Mouse (Mus musculus): ENCODE measurements at regions not wholly inside any gene's neighbourhood (a gene's known extent, or its start where the extent isn't known, plus 50 kb on each side); places are given as distances from the start of the nearest gene placed in this dataset.

GRCm38 (mm10) chr3:70308061-70308461 is 300.6 kb downstream of the Otol1 start:
- Histone ChIP-seq H3K4me2 (no peak overlapping the region), H3K9me3 (replicated peaks) (no peaks in the 10 kb centered on the region), H3K4me1 (replicated peaks) (no peaks in the 10 kb centered on the region), H3K27me3 (no peaks in the 10 kb centered on the region), H3K9ac (no peak overlapping the region), H3K36me3 (no peaks in the 10 kb centered on the region), H3K27ac (no peak overlapping the region), H3K4me3 (no peak overlapping the region)
- no peak for ATAC-seq (replicated peaks; ENCODE audit: insufficient number of reproducible peaks, insufficient read depth, low FRiP score, low read depth)
- WGBS: 68% methylated on average over 3 of the region's 3 CpGs

- Histone ChIP-seq H3K27ac (no peak overlapping the region), H3K9ac (no peak overlapping the region), H3K36me3 (no peaks in the 10 kb centered on the region), H3K4me1 (replicated peaks) (no peaks in the 10 kb centered on the region), H3K4me2 (no peak overlapping the region), H3K9me3 (replicated peaks) (no peaks in the 10 kb centered on the region), H3K4me3 (no peak overlapping the region), H3K27me3 (no peaks in the 10 kb centered on the region)
- no peak for ATAC-seq (replicated peaks; ENCODE audit: insufficient number of reproducible peaks, insufficient read depth, low FRiP score, low read depth)
- WGBS: 70% methylated on average over 4 of the region's 4 CpGs
Observed at GRCm38 (mm10) chr3:70309304-70309703, 301.9 kb downstream of the Otol1 start.

GRCm38 (mm10) chr3:70311055-70311454 is 303.6 kb downstream of the Otol1 start:
- Histone ChIP-seq H3K27me3 (no peaks in the 10 kb centered on the region), H3K36me3 (no peaks in the 10 kb centered on the region), H3K9ac (no peak overlapping the region), H3K4me3 (no peak overlapping the region), H3K9me3 (replicated peaks) (no peaks in the 10 kb centered on the region), H3K4me1 (replicated peaks) (no peaks in the 10 kb centered on the region), H3K4me2 (no peak overlapping the region), H3K27ac (no peak overlapping the region)
- ATAC-seq (replicated peaks; ENCODE audit: insufficient number of reproducible peaks, insufficient read depth, low FRiP score, low read depth): no peak

DNA sequence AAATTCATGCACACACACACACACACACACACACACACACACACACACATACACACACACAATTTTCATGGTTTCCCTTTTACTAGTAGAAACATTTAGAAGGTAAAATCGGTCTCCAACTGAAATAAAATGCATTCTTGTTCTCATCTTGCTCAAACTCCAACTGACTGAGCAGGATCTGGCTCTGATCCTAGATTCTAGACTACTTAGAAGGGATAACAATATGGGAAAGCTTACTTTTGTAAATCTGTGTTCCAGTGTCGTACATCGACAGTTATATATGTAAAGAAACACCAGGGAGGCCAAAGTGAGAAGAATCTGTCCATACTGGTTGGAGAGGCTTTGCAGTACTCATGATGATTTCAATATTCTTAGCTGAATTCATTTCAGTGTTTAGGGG is 304.6 kb downstream of the Otol1 start:
- Histone ChIP-seq H3K9me3 (replicated peaks) (no peaks in the 10 kb centered on the region), H3K4me1 (replicated peaks) (no peaks in the 10 kb centered on the region), H3K27ac (no peak overlapping the region), H3K4me2 (no peak overlapping the region), H3K4me3 (no peak overlapping the region), H3K9ac (no peak overlapping the region), H3K36me3 (no peaks in the 10 kb centered on the region), H3K27me3 (no peaks in the 10 kb centered on the region)
- ATAC-seq (replicated peaks; ENCODE audit: insufficient number of reproducible peaks, insufficient read depth, low FRiP score, low read depth): no peak
- 65% methylated on average over 3 of the region's 3 CpGs for WGBS

GRCm38 (mm10) chr3:70313119-70313868 is 305.9 kb downstream of the Otol1 start:
- WGBS: 78% methylated on average over 7 of the region's 7 CpGs
- H3K27me3 ChIP-seq: no peaks in the 10 kb centered on the region

DNA sequence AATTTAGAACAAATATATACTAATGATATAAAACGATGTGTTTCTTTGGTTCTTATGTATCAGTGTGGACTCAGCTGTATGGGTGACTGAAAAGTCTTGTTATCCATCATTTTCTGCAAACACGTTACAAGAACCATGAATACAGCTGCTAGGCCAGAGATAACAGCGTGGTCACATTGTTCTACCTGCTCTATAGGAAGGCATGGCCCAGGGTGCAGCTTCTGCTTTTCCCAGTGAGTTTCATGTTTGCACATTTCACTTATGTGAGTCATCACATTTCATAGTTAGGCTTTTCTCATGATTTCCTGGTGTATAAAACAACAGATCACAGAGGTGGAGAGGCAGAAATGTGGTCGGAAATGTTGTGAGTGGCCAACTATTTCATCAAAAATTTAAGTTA is 306.8 kb downstream of the Otol1 start:
- H3K4me1 ChIP-seq (replicated peaks): no peaks in the 10 kb centered on the region
- no peaks in the 10 kb centered on the region for H3K36me3 ChIP-seq
- H3K9ac ChIP-seq: no peak overlapping the region
- H3K27me3 ChIP-seq: no peaks in the 10 kb centered on the region
- 69% methylated on average over 4 of the region's 4 CpGs for WGBS
- no peak overlapping the region for H3K27ac ChIP-seq
- H3K4me3 ChIP-seq: no peak overlapping the region
- no peak for ATAC-seq (replicated peaks; ENCODE audit: insufficient number of reproducible peaks, insufficient read depth, low FRiP score, low read depth)
- H3K9me3 ChIP-seq (replicated peaks): no peaks in the 10 kb centered on the region
- no peak overlapping the region for H3K4me2 ChIP-seq

More at GRCm38 (mm10) chr3:70313119-70313868, 305.9 kb downstream of the Otol1 start:
- no peak for ATAC-seq (replicated peaks; ENCODE audit: insufficient number of reproducible peaks, insufficient read depth, low FRiP score, low read depth)
- Histone ChIP-seq H3K9me3 (replicated peaks) (no peaks in the 10 kb centered on the region), H3K27ac (no peak overlapping the region), H3K4me2 (no peak overlapping the region), H3K4me3 (no peak overlapping the region), H3K36me3 (no peaks in the 10 kb centered on the region), H3K9ac (no peak overlapping the region), H3K4me1 (replicated peaks) (no peaks in the 10 kb centered on the region)

DNA sequence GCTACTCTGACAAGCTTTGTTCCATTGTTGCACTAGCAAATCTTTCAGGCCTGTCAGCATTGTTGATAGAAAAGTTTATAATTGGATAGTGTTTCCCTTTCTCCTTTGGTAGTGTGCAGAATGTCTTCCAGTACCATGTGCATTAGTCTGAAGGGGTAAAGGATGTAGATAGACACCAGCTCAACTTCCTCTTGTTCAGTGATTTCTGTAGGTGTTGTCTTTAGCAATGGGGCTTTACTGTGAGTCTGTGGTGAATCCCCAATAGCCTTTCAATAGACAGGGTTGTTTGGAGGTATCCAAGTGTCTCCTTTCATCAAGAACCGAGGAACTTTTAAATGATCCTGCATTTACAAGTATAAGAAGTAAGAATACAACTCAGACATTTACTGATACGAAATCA is 311.0 kb downstream of the Otol1 start:
- no peaks in the 10 kb centered on the region for H3K27me3 ChIP-seq
- no peak for ATAC-seq (replicated peaks; ENCODE audit: insufficient number of reproducible peaks, insufficient read depth, low FRiP score, low read depth)
- no peak overlapping the region for H3K27ac ChIP-seq
- no peak overlapping the region for H3K4me2 ChIP-seq
- H3K9ac ChIP-seq: no peak overlapping the region
- H3K9me3 ChIP-seq (replicated peaks): no peaks in the 10 kb centered on the region
- no peak overlapping the region for H3K4me3 ChIP-seq
- WGBS: 73% methylated on average over 2 of the region's 2 CpGs
- no peaks in the 10 kb centered on the region for H3K36me3 ChIP-seq
- no peaks in the 10 kb centered on the region for H3K4me1 ChIP-seq (replicated peaks)

DNA sequence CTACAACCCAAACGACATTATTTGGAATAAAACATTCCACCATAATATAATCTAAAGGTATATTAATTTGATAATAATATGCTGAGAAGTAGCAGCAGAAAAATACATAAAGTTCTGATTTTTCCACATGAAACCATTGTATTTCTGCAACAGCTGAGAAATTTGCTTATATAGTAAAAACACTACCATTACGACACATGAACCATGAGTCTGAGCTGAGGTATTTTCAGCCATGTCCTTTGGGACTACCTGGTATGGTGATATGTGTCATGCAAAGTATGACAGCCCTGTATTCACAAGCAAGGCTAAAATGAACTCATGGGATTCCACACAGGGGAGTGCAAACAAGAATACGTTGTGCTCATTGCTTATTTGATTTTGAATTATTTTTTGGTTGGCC is 311.7 kb downstream of the Otol1 start:
- no peaks in the 10 kb centered on the region for H3K36me3 ChIP-seq
- no peak overlapping the region for H3K27ac ChIP-seq
- no peak overlapping the region for H3K4me2 ChIP-seq
- no peaks in the 10 kb centered on the region for H3K4me1 ChIP-seq (replicated peaks)
- H3K9me3 ChIP-seq (replicated peaks): no peaks in the 10 kb centered on the region
- no peaks in the 10 kb centered on the region for H3K27me3 ChIP-seq
- H3K4me3 ChIP-seq: no peak overlapping the region
- ATAC-seq (replicated peaks; ENCODE audit: insufficient number of reproducible peaks, insufficient read depth, low FRiP score, low read depth): no peak
- H3K9ac ChIP-seq: no peak overlapping the region
- WGBS: 76% methylated on average over 3 of the region's 3 CpGs

DNA sequence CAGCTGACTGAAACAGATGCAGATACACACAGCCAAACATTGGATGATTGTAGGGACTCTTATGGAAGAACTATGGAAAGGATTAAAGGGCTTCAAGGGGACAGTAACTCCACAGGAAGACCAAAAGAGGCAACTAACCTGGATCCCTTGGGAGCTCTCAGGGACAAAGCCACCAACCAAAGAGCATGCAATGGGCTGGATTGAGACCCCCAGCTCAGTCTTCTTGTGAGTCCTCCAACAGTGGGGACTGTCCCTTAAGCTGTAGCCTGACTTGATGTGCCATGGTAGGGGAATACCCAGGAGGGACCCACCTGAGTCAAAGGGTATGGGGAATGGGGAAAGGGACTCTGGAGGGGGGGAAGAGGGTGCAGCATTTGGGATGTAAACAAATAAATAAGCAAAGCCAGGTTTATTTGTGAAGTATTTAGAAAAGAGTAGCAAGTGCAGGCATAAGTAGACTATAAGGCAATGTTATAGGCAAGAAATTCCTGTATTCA is 313.8 kb downstream of the Otol1 start:
- H3K4me3 ChIP-seq: no peak overlapping the region
- no peaks in the 10 kb centered on the region for H3K36me3 ChIP-seq
- H3K27me3 ChIP-seq: no peaks in the 10 kb centered on the region
- no peak overlapping the region for H3K9ac ChIP-seq
- H3K4me2 ChIP-seq: no peak overlapping the region
- ATAC-seq (replicated peaks; ENCODE audit: insufficient number of reproducible peaks, insufficient read depth, low FRiP score, low read depth): no peak
- H3K4me1 ChIP-seq (replicated peaks): no peaks in the 10 kb centered on the region
- no peak overlapping the region for H3K27ac ChIP-seq
- no peaks in the 10 kb centered on the region for H3K9me3 ChIP-seq (replicated peaks)

DNA sequence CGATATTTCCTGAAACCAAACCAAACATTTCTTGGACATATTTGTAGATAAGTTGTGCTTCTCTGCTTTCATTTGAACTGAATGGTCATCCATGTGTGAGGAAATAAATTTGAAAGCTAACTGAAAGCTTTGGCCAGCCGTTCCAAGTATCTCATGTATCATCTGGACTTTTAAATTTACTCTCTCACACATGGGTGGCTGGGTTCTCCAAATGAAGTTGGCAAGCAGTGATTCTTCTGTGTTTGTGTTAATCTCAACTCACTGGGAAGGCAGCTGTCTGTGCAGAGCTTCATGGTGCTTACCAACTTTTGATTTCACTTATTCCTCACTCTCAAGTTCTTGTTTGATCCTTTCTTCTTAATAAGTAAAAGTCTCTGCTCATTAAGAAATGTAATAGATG is 317.3 kb downstream of the Otol1 start:
- no peaks in the 10 kb centered on the region for H3K9me3 ChIP-seq (replicated peaks)
- H3K4me3 ChIP-seq: no peak overlapping the region
- H3K9ac ChIP-seq: no peak overlapping the region
- no peaks in the 10 kb centered on the region for H3K4me1 ChIP-seq (replicated peaks)
- H3K27me3 ChIP-seq: no peaks in the 10 kb centered on the region
- ATAC-seq (replicated peaks; ENCODE audit: insufficient number of reproducible peaks, insufficient read depth, low FRiP score, low read depth): no peak
- no peak overlapping the region for H3K4me2 ChIP-seq
- H3K27ac ChIP-seq: no peak overlapping the region
- 65% methylated on average over 2 of the region's 2 CpGs for WGBS
- H3K36me3 ChIP-seq: no peaks in the 10 kb centered on the region

Data from heart, embryonic 15.5 days (tissue).